Mouse (Mus musculus) liver, postnatal 0 days (tissue): ENCODE results near the gene Psd4.

Source experiments
- CTCF ChIP-seq: sonication (generic); IDR thresholded peaks from 2 replicates; pipeline ENCODE4 v1.5.1; 2016; ENCODE audit warnings: antibody characterized with exemption, low read depth
- EP300 ChIP-seq: IDR thresholded peaks from 2 replicates; pipeline ENCODE4 v1.6.1; 2016; ENCODE audit warnings: antibody characterized with exemption, low read depth, mild to moderate bottlenecking

DNA sequence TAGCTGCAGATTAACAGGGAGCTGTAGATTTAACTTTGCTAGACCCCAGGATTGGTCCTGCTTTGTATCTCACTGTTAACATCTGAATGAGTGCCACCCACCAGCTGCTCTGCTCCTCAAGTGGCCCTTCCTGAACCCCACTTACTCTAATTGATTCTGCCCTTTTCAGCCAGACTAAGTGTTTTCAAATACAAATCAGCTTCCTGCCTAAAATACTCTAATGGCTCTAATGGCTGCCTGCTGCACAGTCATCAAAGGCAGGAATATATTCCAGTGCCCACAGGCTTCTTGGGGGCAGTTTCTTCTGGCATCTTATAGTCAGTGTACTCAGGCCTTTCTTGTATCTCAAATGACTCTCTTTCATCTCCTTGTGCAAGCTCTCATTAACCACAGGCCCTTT is 74.5 kb downstream of the Psd4 start:
- TF ChIP-seq EP300 (no peak), CTCF (no peak)
